Mouse (Mus musculus) B cell, adult 2 months (primary cell): Measurements from ENCODE around the gene Zswim5.
"Not testable (repeated sequence)": the region's sequence is repeated elsewhere in the genome, so short reads cannot be mapped to it uniquely, and the experiment has no call there.

Experiments used
- DNase-seq, 2 experiments: peaks; one replicate each; pipeline ENCODE4 v3.0.0; 2022

Zswim5 gene

GRCm38 (mm10) chr4:116876995-116877728 is at the start of gene Zswim5:
Gene Zswim5, plus strand, starts transcription at chr4:116877376.
- peak; percentile 41 to 57 for DNase-seq

GRCm38 (mm10) chr4:116827819-116828218 is 49.4 kb upstream of the Zswim5 start:
- DNase-seq = peak; percentile 66

DNA sequence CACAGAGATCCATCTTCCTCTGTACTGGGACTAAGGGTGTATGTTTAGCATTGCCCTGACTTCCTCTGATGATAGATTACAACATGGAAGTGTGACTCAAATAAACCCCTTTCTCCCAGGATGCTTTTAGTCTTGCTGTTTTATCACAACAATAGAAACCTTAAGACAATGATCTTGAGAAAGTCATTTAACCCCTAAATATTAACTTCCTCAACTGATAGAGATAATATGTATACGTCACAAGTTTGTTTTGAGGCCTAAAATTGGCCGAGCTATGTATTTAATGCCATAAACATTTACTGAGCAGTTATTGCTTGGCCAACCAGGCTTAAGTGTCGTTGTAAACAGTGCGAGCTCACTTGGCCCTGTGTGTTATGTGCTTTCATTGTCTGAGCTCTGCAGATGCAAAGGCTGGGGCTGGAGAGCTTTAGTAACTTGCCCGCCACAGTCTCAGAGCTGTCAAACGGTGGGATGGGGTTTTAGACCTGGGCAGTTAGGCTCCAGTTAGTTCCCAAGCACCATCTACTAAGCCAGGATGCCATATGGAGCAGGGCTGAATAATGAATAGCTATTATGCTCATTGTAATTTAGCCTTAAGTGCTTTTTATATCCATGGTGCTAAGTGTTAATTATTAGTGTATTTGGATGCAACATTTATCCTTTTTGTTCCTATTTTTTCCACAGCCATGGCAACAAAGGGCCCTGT is 47.7 kb upstream of the Zswim5 start:
- DNase-seq = no peak

- no peak for DNase-seq
Observed at GRCm38 (mm10) chr4:116830070-116830368, 47.2 kb upstream of the Zswim5 start.

DNA sequence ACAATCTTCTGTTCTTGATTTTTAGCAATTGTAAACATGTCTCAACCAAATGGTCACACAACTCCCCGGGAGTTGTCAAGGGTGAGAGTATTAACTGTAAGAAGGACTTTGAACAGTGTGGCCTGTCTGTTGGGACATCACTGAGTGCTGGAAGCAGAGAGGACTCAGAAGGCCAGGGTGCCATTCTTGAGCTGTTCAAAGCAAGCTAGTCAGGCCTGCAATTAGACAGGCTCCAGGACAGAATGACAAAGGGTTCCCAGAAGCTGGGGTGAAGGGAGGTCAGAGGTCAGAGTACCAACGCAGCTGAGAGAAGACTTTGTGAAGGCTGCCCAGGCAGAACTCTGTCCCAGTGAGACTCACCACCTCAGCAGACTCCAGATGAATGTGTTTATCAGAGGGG is 38.2 kb upstream of the Zswim5 start:
- no peak for DNase-seq

- not testable (repeated sequence) for DNase-seq
Observed at GRCm38 (mm10) chr4:116840096-116840495, 37.1 kb upstream of the Zswim5 start.

- no peak for DNase-seq
Observed at GRCm38 (mm10) chr4:116840841-116841240, 36.3 kb upstream of the Zswim5 start.

DNA sequence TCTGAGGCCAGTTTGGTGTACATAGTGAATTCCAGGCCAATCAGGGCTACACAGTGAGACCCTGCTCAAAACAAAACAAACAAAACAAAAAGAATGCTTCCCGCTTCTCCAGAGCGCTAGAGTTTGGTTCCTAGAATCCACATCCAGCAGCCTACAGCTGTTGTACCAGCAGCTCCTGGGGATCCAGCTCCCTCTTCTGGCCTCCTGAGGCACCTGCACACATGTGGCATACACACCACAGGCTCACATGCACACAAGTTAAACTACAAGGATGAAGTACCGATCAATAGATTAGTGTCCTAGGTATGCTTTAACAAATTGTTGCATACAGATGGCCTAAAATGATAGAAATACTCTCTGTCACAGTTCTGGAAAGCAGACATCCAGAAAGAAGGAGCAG is 32.9 kb upstream of the Zswim5 start:
- DNase-seq = no peak

GRCm38 (mm10) chr4:116849901-116850300 is 27.3 kb upstream of the Zswim5 start:
- no peak for DNase-seq

DNA sequence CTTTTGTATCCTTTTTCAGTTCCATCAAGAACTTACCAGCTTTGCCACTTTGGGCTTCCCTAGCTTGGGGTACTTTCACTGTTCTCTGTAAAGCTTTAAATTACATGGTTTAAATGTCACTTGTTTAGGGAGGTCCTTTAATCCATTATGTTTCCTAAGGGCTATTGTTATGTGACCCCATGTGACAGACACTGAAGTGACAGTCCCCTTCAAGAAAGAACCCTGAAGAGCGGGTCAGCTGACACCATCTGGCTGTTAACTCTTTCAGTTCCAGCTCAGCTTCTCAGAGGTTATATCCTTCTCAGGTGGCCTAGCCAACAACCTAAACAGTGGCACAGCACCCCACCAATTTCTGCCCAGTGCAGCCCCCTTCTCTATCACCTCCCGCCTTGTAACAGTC is 22.9 kb upstream of the Zswim5 start:
- no peak for DNase-seq

DNA sequence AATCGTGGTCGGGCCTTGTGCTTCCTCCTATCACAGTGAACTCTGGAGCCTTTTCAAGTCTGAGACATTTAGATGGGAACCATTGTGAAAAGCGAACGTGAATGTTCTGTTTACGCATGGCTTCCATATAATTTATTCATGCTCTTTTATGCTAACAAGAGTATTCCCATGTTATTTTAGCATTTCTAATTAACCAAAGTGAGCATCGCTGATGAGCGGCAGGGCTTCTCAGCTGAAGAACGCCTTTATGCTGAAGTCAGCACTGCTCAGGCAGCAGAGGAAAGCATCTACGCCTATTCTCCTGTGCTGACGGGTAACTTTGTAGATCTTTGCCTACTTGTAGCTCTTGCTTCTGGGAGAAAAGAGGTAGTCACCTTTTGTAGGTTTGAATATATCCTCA is 20.0 kb upstream of the Zswim5 start:
- DNase-seq = no peak

GRCm38 (mm10) chr4:116859711-116860110 is 17.5 kb upstream of the Zswim5 start:
- no peak for DNase-seq

DNA sequence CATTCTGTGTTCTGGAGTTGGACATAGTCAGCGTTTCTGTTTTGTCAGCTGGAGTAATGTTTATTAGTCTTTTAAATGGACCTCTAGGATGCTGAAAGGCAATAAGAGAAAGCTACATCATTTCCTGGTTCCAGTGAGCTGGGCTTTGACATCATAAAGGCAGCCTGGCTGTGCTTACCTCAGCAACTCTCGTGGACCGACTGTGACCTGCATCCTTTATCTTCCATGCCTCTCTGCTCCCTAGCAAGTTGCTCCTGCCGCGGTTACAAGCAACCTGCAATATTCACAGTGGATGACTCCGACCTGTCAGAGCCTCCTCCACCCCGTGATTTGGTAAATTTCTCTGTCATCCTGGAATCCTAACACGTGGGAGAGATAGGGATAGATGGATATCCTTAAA is 15.2 kb upstream of the Zswim5 start:
- no peak for DNase-seq

- no peak for DNase-seq
Observed at GRCm38 (mm10) chr4:116869898-116870297, 7.3 kb upstream of the Zswim5 start.

GRCm38 (mm10) chr4:116874595-116874994 is 2.6 kb upstream of the Zswim5 start:
- no peak for DNase-seq

DNA sequence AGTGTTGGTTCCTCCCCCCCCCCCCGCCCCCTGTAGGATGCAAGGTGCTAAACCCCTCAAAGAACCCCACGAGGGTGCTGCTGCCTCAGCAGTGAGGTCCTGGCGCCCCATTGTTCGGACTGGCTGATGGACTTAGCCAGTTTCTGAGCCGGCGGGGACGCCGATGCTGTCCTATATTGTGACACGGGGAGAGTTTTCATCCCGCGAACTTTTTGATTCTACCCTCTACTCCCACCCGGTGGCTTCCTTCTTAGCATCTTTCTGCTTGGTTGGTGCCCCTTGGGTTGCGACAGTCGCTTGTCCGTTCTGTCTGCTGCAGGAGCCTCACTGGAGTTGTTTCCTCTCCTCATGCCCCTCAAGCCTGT is 564 bp upstream of the Zswim5 start:
- peak in 1 of 2 experiments; percentile 37 for DNase-seq

GRCm38 (mm10) chr4:116877729-116878321 is 649 bp downstream of the Zswim5 start:
- peak; percentile 28 to 46 for DNase-seq

- DNase-seq = peak in 1 of 2 experiments; percentile 5
Observed at GRCm38 (mm10) chr4:116878491-116878890, 1.3 kb downstream of the Zswim5 start.

DNA sequence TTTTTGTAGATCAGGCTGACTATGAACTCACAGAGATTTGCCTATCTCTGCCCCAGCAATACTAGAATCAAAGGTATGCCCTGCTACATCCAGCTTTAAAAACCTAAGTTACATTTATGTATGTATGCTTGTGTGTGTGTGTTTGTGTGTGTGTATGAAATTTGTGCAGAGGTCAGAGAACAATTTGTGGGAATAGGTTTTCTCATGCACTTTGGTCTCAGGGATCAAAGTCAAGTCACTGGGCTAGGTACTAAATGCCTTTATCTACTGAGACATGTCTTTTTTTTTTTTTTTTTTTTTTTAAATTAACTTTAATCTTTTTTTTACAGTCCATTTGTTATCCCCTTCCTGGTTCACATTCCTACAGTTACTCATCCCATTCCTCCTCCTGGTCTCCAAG is 5.5 kb downstream of the Zswim5 start:
- no peak for DNase-seq

DNA sequence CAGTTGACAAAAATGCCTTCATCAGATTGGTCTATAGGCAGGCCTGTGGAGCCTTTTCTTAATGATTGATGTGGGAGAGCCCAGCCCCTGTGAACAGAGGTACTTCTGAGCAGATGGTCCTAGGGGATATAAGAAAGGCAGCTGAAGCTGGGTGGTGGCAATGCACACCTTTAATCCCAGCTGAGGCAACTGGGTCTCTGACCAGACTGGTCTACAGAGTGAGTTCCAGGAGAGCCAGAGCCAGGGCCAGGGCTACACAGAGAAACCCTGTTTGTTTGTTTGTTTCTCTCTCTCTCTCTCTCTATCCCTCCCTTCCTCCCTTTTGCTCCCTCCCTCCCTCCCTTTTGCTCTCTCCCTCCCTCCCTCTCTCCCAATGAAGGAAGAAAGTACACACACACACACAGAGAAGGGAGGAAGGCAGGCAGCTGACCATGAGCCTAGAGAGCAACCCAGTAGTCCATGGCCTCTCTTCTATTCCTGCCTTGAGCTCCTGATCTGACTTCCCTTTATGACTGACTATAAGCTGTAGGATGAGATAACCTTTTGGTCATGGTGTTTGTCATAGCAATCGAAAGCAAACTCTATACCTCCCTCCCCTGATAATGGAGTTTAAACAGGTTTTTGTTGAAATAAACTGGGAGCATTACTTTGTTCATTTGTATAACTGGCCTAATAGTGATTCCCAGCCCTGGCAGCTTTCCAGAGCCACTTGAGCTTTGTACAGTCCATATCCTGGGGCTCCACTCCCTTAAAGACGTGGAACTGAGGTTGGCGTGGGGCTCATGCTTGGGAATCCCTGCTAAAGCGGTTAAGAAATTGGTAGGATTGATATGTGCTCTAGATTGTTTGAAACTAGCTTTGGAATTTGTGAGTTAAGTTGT is 17.3 kb downstream of the Zswim5 start:
- no peak for DNase-seq

GRCm38 (mm10) chr4:116910489-116911181 is 33.5 kb downstream of the Zswim5 start:
- DNase-seq = no peak

DNA sequence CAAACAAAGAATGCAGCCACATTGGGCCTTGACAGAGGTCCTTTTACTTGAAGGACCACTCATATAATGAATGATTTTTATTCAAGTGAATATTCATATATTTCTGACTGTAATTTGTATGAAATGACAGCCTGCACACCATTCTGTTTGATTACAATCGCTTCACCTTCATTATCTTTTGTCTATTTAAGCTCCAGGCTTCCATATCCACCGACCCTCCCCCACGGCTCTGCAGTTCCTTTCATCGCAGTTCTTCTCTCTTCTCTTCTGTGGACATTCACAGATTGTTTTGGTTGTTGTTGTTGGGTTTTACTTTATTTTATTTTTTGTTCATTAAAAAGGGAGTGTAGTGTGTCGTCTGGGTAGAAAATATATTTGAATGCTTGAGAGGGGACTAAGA is 34.0 kb downstream of the Zswim5 start:
- no peak for DNase-seq

- DNase-seq = no peak
Observed at GRCm38 (mm10) chr4:116913318-116913717, 36.1 kb downstream of the Zswim5 start.
